Mouse (Mus musculus): ENCODE results near the gene Ifitm1. TPM values are rescaled to one million over a fixed set of nuclear protein-coding genes. Genes with fewer than 3 reads are reported as not detected.

Ifitm1 gene
- polyA plus RNA-seq (2014; fragmentation: Illumina TruSeq; extraction: RNeasy Lipid Tissue Mini Kit (QIAGEN cat#74804); ENCODE audit: low replicate concordance), result 3.0 TPM

DNA sequence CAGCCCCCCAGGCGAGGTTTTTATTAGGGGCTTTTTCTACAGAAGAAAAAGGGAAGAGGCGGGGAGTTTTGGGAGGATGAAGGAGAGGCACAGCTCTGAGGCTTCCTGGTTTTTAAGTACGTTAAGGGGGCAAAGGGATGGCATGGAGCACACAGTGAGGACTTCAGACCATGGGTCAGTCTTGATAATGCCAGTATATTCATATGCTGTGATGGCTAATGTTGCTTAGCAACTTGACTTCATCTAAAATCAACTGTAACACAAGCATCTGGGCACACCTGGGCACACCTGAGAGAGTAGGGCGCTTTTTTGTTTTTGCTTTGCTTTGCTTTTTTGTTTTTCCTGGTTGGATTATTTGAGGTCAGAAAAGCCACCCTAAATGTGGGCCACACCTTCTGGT, at the start of gene Ifitm1:
Ifitm1 (plus strand) TSS at position 301 of the 400 bp plus-strand sequence.

DNA sequence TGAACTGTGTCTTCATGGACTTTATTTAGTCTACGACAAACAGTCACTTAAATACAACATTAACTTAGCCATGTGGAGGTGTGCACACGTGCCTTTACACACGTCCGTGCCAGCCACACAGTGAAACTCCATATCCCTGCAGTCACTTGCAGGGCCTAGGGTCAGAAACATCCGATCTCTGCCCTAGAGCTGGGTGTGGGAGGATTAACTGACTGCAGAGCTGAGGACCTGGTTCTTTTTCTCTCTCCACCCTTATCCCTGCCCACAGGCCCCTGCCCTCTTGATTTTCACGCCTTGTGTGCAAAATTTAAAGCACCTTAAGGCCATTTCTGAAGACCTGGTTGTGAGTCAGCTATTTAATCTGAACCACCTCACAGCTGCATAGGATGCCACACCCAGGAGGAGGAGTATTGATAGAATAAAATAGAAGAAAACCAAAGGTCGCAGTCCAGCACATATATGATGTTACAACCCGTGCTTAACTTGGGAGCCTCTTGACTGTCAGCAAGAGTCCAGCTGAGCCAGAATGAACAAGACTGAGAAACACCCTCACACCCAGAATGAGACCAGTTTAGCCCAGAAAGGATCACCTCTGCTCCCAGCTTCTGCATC, 46.5 kb upstream of the Ifitm1 start, which contains the start of gene Nlrp6:
Nlrp6 (plus strand) TSS at position 485 of the 612 bp plus-strand sequence.

DNA sequence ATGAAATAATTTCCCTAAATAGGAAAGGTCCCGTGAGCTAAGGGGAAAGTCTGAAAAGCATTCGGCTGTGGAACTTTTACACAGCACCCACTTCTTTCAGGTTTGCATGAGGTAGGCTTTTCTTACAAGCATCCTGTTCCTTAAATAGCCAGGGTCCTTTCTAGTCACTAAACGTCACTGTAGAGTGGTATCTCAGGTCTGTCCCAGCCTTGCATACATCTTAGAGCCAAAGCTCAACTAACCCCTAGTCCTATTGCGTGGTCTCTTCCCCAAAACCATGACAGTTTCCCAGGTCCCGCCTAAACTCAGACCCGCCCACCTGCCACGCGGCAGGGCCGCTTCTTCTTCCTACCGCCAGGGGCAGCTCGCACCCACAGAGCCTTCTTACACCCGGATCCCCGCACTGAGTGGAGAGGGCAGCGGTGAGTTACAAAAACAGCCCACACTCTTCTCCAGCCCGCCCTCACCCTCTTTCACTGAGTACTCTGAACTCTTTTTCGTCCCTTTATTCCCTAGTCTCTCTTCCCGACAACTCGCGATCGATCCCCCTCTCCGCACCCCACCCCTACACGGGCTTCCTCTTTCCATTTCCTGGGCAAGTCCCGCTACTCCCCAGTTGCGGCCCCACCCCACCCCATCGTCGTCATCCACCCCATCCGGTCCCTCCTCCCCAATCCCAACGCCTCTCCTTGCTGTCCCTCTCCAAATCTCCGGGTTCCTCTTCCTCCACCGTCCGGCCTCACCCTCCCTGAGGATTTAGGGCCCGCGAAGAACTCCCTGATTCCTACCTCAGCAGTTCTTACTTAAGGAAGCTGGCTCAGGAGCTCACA, 25.6 kb upstream of the Ifitm1 start, which contains the start of gene Pgghg:
Pgghg (plus strand) TSS at position 170 of the 830 bp plus-strand sequence.

DNA sequence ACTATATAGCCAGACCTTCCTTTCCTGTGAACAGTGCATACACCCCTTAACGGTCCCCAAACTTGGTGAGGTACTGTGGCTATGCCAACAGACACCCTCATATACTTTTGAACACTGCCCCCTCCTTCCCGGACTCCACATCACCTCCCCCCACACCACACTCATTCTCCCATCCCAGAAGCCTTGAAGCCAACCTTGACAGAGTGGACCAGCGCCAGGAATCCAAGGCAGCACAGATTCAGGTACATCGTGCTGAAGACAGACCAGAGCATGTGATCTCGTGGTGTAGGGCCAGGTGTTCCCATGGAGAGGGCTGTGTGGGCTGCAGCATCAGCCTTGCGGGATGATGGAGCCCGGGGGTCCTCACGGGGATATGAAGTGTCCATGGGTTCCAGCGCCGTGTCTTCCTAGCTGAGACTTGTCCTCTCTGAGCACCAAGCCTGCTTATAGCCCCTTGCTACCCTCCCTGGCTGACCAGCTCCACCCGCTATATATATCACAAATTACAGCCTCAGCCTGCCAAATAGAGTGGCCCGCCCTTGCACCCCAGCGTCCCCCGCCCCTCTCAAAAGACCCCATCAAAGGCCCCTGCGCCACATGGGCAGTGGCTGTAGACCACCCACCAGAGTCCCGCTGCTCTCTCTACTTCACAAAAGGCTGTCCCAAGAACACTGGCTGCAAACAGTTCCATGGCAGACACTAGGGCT, 17.0 kb upstream of the Ifitm1 start, which contains the start of gene Ifitm5:
Ifitm5 (minus strand) TSS at position 468 of the 707 bp plus-strand sequence.

DNA sequence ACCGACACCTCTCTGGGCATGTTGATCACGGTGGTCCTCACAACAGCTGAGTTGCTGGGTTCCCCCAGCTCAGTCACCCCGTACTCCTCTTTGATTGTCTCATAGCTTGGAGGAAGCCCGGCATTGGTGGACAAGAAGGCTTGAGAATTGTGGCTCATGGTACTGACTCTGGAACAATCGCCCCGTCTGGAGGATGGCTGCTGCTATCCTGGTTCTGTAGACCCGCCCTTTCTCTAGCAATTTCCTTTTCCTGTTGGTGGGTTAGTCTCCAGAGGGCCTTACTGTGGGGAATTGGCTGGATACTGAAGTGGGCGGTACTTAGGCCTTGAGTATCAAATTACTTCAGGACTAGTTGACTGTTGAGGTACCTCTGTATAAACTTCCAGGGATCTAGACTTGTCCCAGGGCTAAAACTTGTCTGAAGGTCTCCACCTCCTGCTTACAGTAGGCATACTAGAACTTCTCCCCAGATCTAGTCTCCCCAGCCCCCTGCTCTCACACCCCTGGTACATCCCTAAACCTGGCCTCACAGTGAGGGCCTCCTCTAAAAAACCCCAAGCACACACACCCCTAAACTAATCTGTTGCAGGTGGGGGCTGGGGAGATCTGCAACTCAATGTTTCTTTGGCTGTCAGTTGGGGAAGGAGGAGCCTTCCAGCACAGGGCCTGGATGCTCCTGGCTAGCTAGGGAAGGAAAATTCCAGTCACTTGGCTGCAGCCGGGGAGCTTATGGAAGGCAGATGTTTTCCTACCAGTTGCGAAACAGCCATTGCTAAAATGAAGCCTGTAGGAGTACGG, 11.1 kb upstream of the Ifitm1 start, which contains the start of the genes Gm45717 and Ifitm2:
Gm45717 (minus strand) TSS at position 180 of the 798 bp plus-strand sequence.
Ifitm2 (minus strand) TSS at position 230 of the 798 bp plus-strand sequence.

DNA sequence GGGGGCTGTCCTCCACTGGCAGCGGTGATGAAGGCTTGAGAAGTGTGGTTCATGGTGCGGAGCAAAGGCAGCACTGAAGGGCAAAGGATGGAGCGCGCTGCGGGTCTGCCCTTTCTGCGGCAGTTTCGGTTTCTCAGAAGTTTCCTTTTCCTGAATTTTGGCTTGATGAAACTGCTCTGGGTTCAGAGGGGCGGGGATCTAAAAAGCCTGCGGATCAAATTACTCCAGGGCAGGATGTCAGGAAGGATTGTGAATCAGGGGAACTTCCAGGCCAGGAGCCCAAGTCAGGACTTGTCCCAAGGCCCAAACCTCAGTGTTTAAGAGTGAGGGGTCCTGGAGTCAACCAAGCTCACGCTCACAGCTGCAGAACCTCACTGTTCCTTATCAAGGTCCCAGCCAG, 43.6 kb downstream of the Ifitm1 start, which contains the start of gene Ifitm3:
Ifitm3 (minus strand) TSS at position 178 of the 400 bp plus-strand sequence.

DNA sequence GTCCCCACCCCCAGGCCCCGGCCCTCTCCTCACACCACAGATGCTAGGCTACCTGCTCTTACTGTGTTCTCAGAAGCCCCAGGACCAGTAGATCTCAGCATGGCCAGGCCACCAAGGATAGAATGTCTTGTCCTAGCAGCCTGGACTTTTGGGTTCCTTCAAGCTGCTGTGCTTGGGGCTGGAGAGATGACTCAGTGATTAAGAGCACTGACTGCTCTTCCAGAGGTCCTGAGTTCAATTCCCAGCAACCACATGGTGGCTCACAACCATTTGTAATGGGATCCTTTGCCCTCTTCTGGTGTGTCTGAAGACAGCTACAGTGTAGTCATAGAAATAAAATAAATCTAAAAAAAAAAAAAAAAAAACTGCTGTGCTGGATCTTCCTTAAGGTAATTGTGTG, 50.8 kb downstream of the Ifitm1 start, which contains the start of gene Ifitm6:
Ifitm6 (minus strand) TSS at position 101 of the 400 bp plus-strand sequence.

Other genes with a start within 250 kb of the Ifitm1 start
- 17.1 TPM for gene Cyp2e1, start 203.5 kb upstream of the Ifitm1 start, polyA plus RNA-seq (2014; fragmentation: Illumina TruSeq; extraction: RNeasy Lipid Tissue Mini Kit (QIAGEN cat#74804); ENCODE audit: low replicate concordance)
- gene Syce1, start 179.4 kb upstream of the Ifitm1 start, polyA plus RNA-seq (2014; fragmentation: Illumina TruSeq; extraction: RNeasy Lipid Tissue Mini Kit (QIAGEN cat#74804); ENCODE audit: low replicate concordance), result not detected
- 0.48 TPM for gene Zfp941, start 145.0 kb upstream of the Ifitm1 start, polyA plus RNA-seq (2014; fragmentation: Illumina TruSeq; extraction: RNeasy Lipid Tissue Mini Kit (QIAGEN cat#74804); ENCODE audit: low replicate concordance)
- 11.9 TPM for gene Urah, start 132.2 kb upstream of the Ifitm1 start, polyA plus RNA-seq (2014; fragmentation: Illumina TruSeq; extraction: RNeasy Lipid Tissue Mini Kit (QIAGEN cat#74804); ENCODE audit: low replicate concordance)
- not detected for gene Scgb1c1, start 121.7 kb upstream of the Ifitm1 start, polyA plus RNA-seq (2014; fragmentation: Illumina TruSeq; extraction: RNeasy Lipid Tissue Mini Kit (QIAGEN cat#74804); ENCODE audit: low replicate concordance)
- gene Odf3, start 119.4 kb upstream of the Ifitm1 start, polyA plus RNA-seq (2014; fragmentation: Illumina TruSeq; extraction: RNeasy Lipid Tissue Mini Kit (QIAGEN cat#74804); ENCODE audit: low replicate concordance), result not detected
- gene Gm45785, start 110.9 kb upstream of the Ifitm1 start, polyA plus RNA-seq (2014; fragmentation: Illumina TruSeq; extraction: RNeasy Lipid Tissue Mini Kit (QIAGEN cat#74804); ENCODE audit: low replicate concordance), result not detected
- 3.7 TPM for gene Ric8a, start 110.3 kb upstream of the Ifitm1 start, polyA plus RNA-seq (2014; fragmentation: Illumina TruSeq; extraction: RNeasy Lipid Tissue Mini Kit (QIAGEN cat#74804); ENCODE audit: low replicate concordance)
- gene Bet1l, start 109.6 kb upstream of the Ifitm1 start, polyA plus RNA-seq (2014; fragmentation: Illumina TruSeq; extraction: RNeasy Lipid Tissue Mini Kit (QIAGEN cat#74804); ENCODE audit: low replicate concordance), result 0.78 TPM
- 132 TPM for gene Psmd13, start 85.3 kb upstream of the Ifitm1 start, polyA plus RNA-seq (2014; fragmentation: Illumina TruSeq; extraction: RNeasy Lipid Tissue Mini Kit (QIAGEN cat#74804); ENCODE audit: low replicate concordance)
- 3.8 TPM for gene Sirt3, start 84.9 kb upstream of the Ifitm1 start, polyA plus RNA-seq (2014; fragmentation: Illumina TruSeq; extraction: RNeasy Lipid Tissue Mini Kit (QIAGEN cat#74804); ENCODE audit: low replicate concordance)
- not detected for gene Cox8b, start 66.8 kb upstream of the Ifitm1 start, polyA plus RNA-seq (2014; fragmentation: Illumina TruSeq; extraction: RNeasy Lipid Tissue Mini Kit (QIAGEN cat#74804); ENCODE audit: low replicate concordance)
- 23.8 TPM for gene Nlrp6, start 46.3 kb upstream of the Ifitm1 start, polyA plus RNA-seq (2014; fragmentation: Illumina TruSeq; extraction: RNeasy Lipid Tissue Mini Kit (QIAGEN cat#74804); ENCODE audit: low replicate concordance)
- gene Pgghg, start 25.8 kb upstream of the Ifitm1 start, polyA plus RNA-seq (2014; fragmentation: Illumina TruSeq; extraction: RNeasy Lipid Tissue Mini Kit (QIAGEN cat#74804); ENCODE audit: low replicate concordance), result 0.30 TPM
- gene Ifitm5, start 16.9 kb upstream of the Ifitm1 start, polyA plus RNA-seq (2014; fragmentation: Illumina TruSeq; extraction: RNeasy Lipid Tissue Mini Kit (QIAGEN cat#74804); ENCODE audit: low replicate concordance), result not detected
- gene Gm45717, start 11.3 kb upstream of the Ifitm1 start, polyA plus RNA-seq (2014; fragmentation: Illumina TruSeq; extraction: RNeasy Lipid Tissue Mini Kit (QIAGEN cat#74804); ENCODE audit: low replicate concordance), result not detected
- gene Ifitm2, start 11.2 kb upstream of the Ifitm1 start, polyA plus RNA-seq (2014; fragmentation: Illumina TruSeq; extraction: RNeasy Lipid Tissue Mini Kit (QIAGEN cat#74804); ENCODE audit: low replicate concordance), result 37.5 TPM
- 4.3 TPM for gene Ifitm3, start 43.5 kb downstream of the Ifitm1 start, polyA plus RNA-seq (2014; fragmentation: Illumina TruSeq; extraction: RNeasy Lipid Tissue Mini Kit (QIAGEN cat#74804); ENCODE audit: low replicate concordance)
- gene Ifitm6, start 50.7 kb downstream of the Ifitm1 start, polyA plus RNA-seq (2014; fragmentation: Illumina TruSeq; extraction: RNeasy Lipid Tissue Mini Kit (QIAGEN cat#74804); ENCODE audit: low replicate concordance), result 5.2 TPM
- gene Gm17387, start 61.9 kb downstream of the Ifitm1 start, polyA plus RNA-seq (2014; fragmentation: Illumina TruSeq; extraction: RNeasy Lipid Tissue Mini Kit (QIAGEN cat#74804); ENCODE audit: low replicate concordance), result not detected
- 0.45 TPM for gene B4galnt4, start 93.9 kb downstream of the Ifitm1 start, polyA plus RNA-seq (2014; fragmentation: Illumina TruSeq; extraction: RNeasy Lipid Tissue Mini Kit (QIAGEN cat#74804); ENCODE audit: low replicate concordance)
- 0.74 TPM for gene Pkp3, start 111.0 kb downstream of the Ifitm1 start, polyA plus RNA-seq (2014; fragmentation: Illumina TruSeq; extraction: RNeasy Lipid Tissue Mini Kit (QIAGEN cat#74804); ENCODE audit: low replicate concordance)
- gene Sigirr, start 133.4 kb downstream of the Ifitm1 start, polyA plus RNA-seq (2014; fragmentation: Illumina TruSeq; extraction: RNeasy Lipid Tissue Mini Kit (QIAGEN cat#74804); ENCODE audit: low replicate concordance), result 1.6 TPM
- gene Ano9, start 150.6 kb downstream of the Ifitm1 start, polyA plus RNA-seq (2014; fragmentation: Illumina TruSeq; extraction: RNeasy Lipid Tissue Mini Kit (QIAGEN cat#74804); ENCODE audit: low replicate concordance), result 145 TPM
- gene Ptdss2, start 155.2 kb downstream of the Ifitm1 start, polyA plus RNA-seq (2014; fragmentation: Illumina TruSeq; extraction: RNeasy Lipid Tissue Mini Kit (QIAGEN cat#74804); ENCODE audit: low replicate concordance), result 11.3 TPM
- 1.9 TPM for gene Rnh1, start 205.6 kb downstream of the Ifitm1 start, polyA plus RNA-seq (2014; fragmentation: Illumina TruSeq; extraction: RNeasy Lipid Tissue Mini Kit (QIAGEN cat#74804); ENCODE audit: low replicate concordance)
- gene Hras, start 226.8 kb downstream of the Ifitm1 start, polyA plus RNA-seq (2014; fragmentation: Illumina TruSeq; extraction: RNeasy Lipid Tissue Mini Kit (QIAGEN cat#74804); ENCODE audit: low replicate concordance), result 2.0 TPM
- 0.56 TPM for gene Lrrc56, start 226.9 kb downstream of the Ifitm1 start, polyA plus RNA-seq (2014; fragmentation: Illumina TruSeq; extraction: RNeasy Lipid Tissue Mini Kit (QIAGEN cat#74804); ENCODE audit: low replicate concordance)
- 0.59 TPM for gene Lmntd2, start 246.9 kb downstream of the Ifitm1 start, polyA plus RNA-seq (2014; fragmentation: Illumina TruSeq; extraction: RNeasy Lipid Tissue Mini Kit (QIAGEN cat#74804); ENCODE audit: low replicate concordance)
- gene Rassf7, start 248.6 kb downstream of the Ifitm1 start, polyA plus RNA-seq (2014; fragmentation: Illumina TruSeq; extraction: RNeasy Lipid Tissue Mini Kit (QIAGEN cat#74804); ENCODE audit: low replicate concordance), result 8.4 TPM

All from small intestine, adult 10 weeks (tissue).